Mouse (Mus musculus) T-helper 1 cell (primary cell): ENCODE results near the gene Zdhhc23.

Experiments used
- in situ Hi-C: fragments of 300-600 bp; cut with MboI, MseI; formaldehyde crosslinking; loops from one replicate; pipeline ENCODE4 v1.15.1; 2025; ENCODE audit warnings: high pct_unique_total_duplicates

The Zdhhc23 gene

DNA sequence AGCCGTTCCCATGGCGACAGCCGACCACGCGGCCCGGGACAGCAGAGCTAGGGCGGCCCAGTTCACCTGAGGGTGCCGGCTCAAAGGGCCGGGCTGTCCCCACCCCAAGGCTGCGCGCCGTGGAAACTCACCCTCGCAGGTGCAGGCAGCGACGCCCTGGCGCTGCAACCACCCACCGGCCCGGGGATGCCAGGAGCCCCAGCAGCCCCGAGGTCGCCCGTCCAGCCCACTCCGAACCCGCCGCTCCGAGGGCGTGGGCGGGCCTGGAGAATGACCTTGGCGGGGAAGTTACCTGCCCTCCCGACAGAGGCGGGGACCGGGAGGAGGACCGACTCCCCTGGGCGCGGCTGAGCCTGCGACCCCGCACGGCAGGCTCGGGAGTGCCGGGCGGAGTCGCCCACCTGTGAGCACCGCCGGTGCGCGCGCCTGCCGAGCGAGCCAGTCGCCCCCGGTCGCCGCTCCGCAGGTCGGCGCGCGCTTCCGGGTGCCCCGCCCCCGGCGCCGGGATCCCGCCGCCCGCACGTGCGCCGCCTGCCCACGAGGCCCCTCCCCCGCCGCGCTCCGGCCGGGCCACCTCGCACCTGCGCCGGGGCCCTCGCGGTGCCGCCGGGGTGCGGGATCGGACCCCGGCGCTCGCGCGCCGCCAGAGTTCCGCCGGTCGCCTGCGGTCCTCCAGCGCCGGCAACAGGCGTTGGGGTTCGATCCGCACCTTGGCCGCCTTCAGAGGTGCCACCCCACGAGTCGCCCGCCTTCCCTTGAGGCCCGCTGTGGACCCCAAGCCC is at the start of gene Zdhhc23:
Zdhhc23 (minus strand) TSS at position 464 of the 782 bp plus-strand sequence.
- in situ Hi-C loops = no loop called here

DNA sequence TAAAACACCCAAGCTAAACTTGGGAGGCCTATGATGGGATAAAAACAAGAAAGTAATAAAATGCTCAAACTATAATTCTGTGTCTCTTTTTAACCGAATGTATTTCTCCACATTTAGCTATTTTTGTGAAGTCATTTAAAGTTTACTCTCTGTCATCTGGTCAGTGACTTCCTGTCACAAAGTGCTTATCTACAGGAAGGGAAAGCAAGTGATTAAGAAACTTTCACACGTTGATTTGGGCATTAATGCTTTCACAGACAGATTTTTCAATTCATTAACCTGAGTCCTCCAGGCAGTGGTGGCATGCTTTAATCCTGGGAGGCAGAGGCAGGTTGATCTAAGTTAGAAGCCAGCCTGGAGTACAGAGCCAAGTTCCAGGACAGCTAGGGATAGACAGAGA is 49.7 kb upstream of the Zdhhc23 start:
- in situ Hi-C loops = no loop called here

DNA sequence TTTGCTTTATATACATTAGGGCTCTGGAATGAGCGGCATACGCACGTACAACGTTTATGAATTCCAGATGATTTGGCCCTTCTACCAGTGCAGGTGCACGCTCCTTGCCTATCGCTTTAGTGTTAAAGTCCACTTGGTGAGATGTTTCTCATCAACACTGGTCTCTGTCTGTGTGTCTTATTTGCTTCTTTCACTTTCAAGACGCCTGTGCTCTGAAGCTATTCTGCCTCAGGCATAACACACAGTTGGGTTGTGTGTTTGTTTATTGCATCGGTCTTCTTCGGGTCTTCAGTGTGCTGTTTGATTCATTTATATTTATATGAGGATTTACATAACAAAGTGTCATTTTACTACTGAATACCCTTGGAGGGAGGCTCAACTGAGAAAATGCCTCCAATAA is 47.2 kb upstream of the Zdhhc23 start:
- in situ Hi-C loops = no loop called here

DNA sequence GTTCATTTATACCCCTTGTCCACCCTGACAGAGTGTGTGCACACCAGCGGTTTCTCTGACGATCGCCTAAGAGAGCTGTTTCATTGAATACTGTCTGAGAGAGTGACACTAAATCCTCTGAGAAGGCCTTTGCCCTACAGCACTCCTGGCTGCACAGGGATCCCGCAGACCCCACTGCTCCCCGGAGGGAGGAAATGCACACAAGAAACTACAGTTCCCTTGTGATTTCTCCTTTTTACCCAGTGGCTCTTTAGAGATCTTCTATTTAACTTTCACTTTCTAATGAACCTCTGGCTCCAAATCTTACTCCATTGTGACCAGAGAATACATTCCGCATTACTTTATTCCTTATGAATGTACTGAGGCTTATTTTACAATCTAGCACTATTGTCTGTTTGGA is 46.6 kb upstream of the Zdhhc23 start:
- in situ Hi-C loops = no loop called here

DNA sequence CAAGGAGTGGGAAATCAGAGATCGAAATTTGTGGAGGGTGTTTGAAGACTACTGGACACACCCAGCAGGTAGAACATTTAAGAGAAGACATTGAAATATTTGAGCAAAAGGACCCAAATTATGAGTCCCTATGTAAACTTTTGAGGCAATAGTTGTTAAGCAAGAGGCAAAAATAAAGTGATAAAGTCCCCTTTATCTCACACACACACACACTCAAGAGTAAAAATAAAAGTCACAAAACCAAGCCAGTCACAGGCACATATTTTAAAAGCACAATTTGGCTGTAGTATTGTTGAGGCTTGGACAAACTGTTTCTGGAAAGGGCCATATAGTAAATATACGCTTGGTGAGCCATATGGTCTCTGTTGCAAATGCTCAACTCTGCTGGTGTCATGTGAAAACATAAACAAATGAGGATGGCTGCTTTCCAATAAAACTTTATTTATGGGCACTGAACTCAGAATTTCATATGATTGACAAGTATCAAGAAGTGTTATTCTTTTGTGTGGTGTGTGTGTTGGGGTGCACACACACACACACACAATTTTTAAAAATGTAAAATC is 39.5 kb upstream of the Zdhhc23 start:
- in situ Hi-C loops = no loop called here

DNA sequence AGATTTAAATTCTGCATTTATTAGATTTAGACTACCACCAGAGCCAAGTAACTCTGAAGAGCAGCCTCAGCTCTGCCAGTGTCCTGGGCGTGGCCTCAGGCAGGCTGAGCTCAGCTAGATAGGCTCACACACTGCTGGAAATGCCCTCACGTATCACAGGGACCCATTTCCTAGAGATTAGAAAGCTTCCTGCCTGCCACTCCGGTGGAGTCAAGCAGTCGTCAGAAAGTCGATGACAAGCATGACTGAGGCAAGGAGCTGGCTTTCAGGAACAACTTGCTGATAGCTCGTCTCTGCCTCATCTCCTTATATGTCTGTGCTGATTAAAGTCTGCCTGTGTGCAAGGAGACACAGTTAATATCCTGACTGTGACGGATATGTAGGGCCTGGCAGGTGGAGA is 38.8 kb upstream of the Zdhhc23 start:
- in situ Hi-C loops = no loop called here

DNA sequence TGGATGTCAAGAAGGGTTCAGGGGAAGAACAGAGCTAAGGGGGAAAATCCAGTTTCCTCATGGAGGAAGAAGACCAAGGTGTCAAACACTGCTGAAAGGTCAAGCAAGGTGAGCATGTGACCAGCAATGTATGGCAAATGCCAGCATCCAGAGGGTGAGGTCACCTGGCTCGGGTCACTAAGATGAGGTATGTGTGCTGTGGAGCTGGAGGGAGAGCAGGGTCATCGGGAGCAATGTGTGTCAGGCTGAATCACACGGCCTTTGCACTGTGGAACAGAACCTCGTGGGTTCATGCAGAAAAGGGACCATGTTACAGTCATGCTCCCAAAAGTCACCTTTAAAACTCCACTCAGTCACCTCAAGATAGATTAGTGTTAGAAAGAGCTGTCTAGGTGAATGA is 38.1 kb upstream of the Zdhhc23 start:
- in situ Hi-C loops = no loop called here

DNA sequence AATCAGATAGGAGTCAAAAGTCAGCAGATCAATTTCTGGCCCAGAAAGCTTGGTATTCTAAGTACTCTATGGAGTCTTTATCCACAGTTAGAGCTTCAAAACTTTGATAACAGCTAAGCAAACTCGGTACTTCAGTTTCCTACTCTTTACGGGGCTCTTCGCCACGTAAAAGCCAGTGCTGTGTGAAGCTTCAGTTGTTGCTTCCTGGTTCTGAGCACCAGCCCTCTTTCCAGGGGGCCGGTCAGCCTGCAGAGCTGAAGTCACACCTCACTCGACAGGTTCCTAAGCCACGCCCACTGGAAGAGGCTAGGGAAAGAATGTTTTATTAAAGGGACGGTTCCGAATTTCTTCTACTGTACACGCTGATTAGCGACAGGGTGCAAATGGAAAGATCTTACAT is 36.6 kb upstream of the Zdhhc23 start:
- in situ Hi-C loops = no loop called here

DNA sequence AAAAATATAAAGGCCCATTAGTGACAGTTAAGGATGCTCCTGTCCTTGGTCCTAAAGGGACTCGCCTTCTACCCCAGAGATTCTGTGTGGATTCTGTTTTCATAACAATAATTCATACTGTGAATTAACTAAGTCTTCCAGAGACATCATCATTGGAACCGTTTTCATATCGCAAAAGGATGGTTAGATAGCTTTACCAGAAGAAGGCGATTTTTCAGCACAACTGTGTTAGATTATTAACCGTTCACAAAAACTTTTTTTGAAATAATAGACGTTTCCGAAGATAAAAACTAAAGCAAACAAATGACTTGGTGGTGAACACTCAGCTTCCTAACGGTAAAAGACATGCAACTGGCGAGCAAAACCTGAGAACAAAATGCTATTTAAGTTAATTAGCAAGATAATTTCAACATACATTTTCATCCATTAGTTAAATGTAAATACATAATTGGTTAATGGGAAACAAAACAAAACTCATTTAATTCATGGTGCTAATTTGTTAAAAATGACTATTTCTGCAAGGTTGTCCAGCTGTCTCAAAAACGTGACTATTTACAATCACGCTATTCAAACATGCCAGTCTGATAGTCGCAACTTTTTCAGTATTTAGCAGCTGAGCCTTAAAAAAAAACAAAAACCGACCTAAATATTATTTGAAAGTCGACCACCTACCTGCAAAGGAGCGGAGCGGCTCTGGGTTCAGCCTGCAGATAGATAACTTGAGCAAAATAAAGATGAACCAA is 36.0 kb upstream of the Zdhhc23 start:
- in situ Hi-C loops = no loop called here

DNA sequence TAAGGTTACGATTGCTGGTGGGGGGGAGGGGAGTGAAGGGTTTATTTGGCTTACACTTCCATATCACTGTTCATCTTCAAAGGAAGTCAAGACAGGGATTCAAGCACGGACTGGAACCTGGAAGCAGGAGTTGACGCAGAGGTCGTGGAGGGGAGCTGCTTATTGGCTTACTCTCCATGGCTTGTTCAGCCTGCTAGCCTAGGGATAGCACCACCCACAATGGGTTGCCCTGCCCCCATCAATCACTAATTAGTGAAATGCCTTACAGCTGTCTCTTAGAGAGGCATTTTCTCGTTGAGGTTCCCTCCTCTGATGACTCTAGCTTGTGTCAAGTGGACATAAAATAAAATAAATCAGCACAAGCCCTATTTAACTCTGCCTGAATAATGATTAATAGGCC is 31.4 kb upstream of the Zdhhc23 start:
- in situ Hi-C loops = no loop called here

DNA sequence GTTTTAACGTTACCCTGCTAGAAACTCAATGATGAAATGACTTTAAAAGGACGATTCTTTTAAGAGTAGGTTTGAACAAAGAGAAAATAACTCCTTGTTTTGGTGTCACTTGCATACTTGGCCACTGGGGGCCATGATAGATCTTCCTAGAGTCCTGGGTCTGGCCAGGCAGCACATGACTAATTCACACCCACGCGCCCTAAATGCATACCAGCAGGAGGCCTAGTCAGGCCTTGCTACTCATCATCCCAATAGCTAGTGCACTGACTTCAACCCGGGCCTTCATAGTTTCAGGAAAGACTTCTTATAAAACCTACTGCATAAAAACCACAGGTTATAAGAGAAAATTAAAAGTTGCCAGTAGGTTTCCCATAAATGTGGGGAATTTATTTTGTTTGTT is 22.5 kb upstream of the Zdhhc23 start:
- in situ Hi-C loops = loop anchor here (10.0 kb wide), 1 partner anchor 1303 kb away; no protein-coding TSS in a partner anchor

DNA sequence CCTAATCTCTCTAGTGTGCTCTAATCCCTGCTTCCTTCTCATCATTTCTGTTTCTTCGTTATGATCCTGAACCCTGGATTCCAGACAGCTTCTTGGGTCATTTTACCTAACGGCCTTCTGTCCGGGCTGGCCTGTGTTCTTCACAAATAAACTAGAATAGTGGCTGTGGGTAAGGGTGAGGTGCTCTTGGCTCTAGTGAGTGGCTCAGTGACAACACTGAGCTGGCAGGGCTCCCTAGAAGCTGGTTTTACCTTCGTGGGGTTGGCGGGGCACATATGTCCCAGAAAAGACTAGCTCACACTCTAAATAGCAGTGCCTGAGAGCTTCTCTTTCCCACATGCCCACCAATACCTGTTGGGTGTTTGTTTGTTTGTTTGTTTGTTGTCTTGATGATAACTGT is 19.9 kb upstream of the Zdhhc23 start:
- in situ Hi-C loops = no loop called here

DNA sequence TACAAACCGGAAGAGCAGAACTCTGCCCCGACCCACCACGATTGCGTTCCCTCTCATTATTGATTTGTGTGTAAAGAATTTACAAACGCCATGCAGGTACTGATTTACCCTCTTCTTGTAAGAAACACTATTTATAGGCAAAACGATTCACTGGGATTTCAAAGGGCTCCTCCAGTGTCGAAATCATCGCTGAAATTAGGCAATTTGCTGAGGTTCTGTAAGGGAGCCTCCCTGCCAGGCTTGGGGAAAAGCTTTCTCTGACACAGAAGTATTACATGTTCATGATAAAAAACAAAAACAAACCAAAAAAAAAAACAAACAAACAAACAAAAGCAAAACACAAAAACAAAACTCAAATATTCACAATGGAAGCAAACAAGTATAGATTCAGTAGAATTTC is 19.5 kb upstream of the Zdhhc23 start:
- in situ Hi-C loops = no loop called here

DNA sequence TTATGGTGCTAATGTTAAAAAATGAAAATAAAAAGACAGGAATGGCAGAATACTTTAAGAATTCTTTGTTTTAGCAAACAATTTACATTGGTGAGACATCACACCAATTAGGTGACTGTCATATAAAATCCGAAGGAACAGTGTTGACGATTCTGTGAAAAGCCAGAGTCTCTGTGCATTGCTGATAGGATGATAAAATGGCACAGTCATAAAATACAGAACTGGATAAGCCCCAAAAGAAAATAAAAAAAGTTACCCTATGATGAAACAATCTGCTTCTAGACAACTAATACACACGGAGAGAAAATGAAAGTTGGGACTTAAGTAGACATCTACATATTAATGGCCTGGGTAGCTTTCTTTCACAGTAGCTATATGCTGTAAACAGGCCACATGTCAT is 15.0 kb upstream of the Zdhhc23 start:
- in situ Hi-C loops = no loop called here

DNA sequence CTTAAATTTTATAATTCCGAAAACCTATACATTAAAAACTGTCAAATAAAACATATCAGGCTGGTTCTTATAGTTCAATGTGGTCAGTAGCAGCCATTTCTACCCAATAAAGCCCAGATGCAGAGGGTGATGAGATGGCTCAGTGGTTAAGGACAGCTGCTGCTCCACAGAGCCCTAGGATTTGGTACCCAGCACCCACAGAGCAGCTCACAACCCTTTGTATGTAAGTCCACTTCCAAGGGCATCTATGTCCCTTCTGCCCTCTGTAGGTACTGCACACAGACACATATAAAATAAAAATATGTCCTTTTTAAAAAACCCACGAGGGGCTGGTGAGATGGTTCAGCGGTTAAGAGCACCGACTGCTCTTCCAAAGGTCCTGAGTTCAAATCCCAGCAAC is 6.7 kb upstream of the Zdhhc23 start:
- in situ Hi-C loops = no loop called here

DNA sequence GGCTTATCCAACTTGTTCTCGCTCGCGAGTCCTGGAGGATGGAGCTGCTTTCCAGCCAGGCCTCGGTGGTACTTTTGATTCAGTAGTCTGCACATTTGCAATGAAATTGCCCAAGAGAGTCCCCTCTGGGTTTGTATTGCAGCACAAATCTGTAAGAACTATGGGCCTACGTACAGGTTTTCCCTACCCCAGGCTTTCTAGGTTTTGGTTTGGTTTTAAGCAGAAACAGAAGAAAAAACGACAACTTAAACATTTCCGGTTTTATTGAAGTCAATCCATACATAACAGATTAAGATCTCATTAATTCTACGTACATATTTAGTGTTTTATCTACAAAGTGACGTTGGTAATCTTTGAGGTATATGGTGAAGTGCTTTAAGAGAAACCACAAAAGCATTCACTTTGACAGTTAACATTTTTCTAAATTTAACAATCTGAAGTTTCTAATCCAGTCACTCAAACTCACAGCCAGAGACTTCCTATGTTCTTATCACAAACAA is 569 bp upstream of the Zdhhc23 start:
- in situ Hi-C loops = no loop called here

DNA sequence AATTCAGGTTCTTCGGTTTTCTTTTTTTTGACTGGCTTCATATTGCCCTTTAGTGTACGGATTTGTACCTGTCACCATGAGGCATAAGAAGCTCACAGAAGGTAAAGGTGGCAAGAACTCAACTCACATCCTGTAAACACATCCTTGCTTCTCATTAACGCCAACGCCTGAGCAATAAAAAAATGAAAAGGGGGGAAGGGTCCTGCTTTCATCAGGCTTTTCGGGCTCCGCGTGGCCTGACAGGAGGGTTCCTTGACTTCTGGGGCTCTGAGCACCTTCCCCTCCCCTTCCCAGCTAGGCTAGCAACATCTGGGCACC is 622 bp downstream of the Zdhhc23 start:
- in situ Hi-C loops = no loop called here

DNA sequence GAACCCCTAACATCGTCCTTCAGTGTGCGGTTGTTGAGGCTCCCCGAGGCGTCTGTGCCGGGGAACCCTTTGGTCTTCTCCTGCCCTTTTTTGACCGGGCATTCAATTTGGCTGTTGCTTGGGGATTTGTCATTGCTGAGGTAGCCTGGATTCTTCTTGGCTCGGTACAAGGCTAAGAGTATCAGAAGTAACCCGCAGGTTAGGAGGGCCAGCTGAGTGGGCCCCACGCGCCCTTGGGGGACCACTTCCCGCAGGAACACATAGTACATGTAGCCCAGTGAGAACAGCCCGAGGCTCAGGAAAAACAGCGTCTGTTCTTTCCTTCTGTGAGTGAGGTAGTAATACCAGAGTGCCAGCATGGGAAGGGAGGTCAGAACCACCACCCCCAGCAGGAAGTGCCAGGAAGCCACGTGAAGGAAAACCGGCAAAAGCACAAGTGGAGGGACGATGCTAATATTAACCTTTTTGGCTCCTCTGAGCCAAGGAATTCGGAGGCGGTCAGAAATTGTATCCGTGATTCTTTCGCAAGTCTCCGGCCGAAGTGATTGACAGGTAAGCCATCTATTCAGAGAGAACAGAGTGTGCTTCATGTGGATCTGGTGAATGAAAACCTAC is 5.9 kb downstream of the Zdhhc23 start:
- in situ Hi-C loops = loop anchor here (25.0 kb wide), 1 partner anchor 1511 kb away; no protein-coding TSS in a partner anchor

DNA sequence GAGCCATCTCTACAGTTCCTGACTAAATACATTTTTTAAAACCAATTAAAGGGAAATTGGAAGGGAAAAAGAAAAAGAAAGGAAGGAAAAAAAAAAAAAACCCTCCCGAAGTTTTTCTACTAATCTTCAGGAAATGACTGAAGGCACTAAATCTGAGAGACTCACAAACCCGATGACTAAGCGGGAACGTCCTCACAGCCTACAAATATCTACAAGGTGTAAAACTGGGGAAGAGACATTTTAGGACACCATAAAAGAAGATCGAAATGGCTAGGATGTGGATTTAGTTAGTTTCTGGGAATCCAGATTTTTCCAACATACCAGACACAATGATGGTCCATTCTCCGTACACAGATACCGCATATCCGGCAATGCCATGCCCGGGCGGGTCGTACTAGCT is 6.4 kb downstream of the Zdhhc23 start:
- in situ Hi-C loops = loop anchor here (25.0 kb wide), 1 partner anchor 1511 kb away; no protein-coding TSS in a partner anchor

DNA sequence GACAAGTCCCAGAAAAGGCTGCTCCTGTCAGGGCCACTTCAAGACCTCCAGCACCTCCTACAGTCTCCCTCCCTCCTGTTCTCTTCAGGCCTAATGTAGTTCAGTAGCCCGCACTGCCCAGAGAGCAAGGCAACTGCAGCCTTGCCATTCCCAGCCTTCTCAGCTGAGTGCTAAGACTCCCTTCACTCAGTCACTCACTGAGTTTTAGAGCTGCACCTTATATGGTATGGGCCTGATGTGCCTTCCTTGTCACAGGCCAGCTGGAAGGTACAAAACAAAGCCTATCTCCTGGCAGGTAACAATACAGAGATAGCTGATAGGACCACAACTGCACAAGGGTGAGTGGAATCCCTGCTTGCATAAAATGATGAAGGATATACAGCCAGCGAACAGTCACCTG is 7.2 kb downstream of the Zdhhc23 start:
- in situ Hi-C loops = loop anchor here (25.0 kb wide), 1 partner anchor 1510 kb away; no protein-coding TSS in a partner anchor

DNA sequence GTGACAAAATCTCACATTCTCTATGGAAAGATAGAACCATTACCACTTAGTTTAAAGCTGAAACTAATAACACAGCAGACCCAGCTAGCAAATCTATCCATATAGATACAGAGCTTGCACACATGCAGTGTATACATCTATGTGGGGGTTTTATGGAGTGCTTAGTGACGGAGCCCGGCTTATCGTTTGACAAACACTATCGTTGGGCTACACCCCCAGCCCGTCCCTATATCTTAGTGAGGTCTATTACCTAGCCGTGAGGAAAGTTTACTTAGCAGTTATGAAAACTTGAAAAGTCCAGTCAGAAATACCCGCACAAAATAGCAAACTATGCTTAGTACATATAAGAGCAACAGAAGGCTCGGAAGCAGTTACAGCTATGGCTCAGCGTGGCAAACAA is 7.8 kb downstream of the Zdhhc23 start:
- in situ Hi-C loops = loop anchor here (25.0 kb wide), 1 partner anchor 1509 kb away; no protein-coding TSS in a partner anchor

DNA sequence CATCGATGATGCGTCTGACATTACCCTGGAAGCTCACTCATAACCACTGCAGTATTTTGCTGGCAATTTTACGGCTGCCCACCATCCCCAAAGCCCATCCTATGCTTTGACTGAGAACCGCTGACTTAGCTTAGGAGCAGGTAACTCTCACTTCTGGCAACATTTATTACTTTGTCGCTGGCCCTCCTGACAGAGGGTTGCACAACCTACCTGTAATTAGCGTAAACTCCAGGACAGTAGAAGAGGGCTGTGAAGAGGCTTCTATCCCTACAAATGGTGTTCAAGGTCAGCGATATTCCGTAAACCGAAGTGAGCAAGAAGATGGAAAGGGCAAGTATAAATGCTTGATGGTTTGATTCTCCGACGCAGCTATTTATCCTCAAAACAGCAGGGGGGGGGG is 8.4 kb downstream of the Zdhhc23 start:
- in situ Hi-C loops = loop anchor here (25.0 kb wide), 1 partner anchor 1509 kb away; no protein-coding TSS in a partner anchor
